ENCODE assay signal across 8 mouse cellular contexts in the genomic region with DNA sequence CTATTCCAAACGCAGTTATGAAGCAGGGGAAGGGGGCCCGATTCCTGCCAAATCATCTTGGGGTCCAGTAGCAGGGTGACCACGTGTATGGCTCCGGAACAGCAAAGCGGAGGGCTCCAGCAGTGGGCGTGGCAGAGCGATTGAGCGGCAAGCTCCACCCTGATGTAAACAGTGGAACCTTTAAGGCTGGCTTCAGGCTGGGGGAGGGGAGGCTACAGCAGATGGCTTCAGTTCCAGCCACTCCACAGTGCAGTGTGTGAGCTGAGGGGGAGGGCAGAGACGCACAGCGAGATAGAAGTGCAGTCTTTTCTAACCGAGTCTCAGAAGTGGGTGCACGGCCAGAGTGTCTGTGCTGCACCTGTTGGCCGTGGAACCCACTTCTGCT. TPM values are rescaled to one million over a fixed set of nuclear protein-coding genes. Genes with fewer than 3 reads are reported as not detected.
DNase-seq lines count a peak whose midpoint lies in the region; ATAC-seq lines count a peak whose summit lies in the region.

No protein-coding gene starts in this region.

- 0 out of 2 replicates have a peak overlapping the region, but pooled peaks have one; percentile 14 for H3K4me3 ChIP-seq in stomach, embryonic 15.5 days (replicated peaks)

- no peak overlapping the region; the same call in 1 of the 2 replicates for H3K27ac ChIP-seq in stomach, embryonic 15.5 days

- peak overlapping the region; percentile 40 for H3K4me2 ChIP-seq in stomach, embryonic 15.5 days

- peaks cover 11% of the 10 kb centered on the region for H3K36me3 ChIP-seq in stomach, embryonic 15.5 days

- no peak overlapping the region for H3K9ac ChIP-seq in stomach, embryonic 15.5 days

- peak; percentile 93 for ATAC-seq in frontal cortex, adult (ENCODE audit: low TSS enrichment)
- ATAC-seq in megakaryocyte-erythroid progenitor cell, adult 5-6 weeks (replicated peaks; ENCODE audit: low FRiP score, low TSS enrichment, poor library complexity, severe bottlenecking), result peak; percentile 84
- peak; percentile 90; the same call in 1 of the 2 replicates for ATAC-seq in stomach, embryonic 15.5 days (ENCODE audit: insufficient read depth, low FRiP score, low read depth)

- H3K9me3 ChIP-seq in stomach, embryonic 15.5 days, result no peaks in the 10 kb centered on the region

- WGBS in stomach, embryonic 15.5 days, result 13% methylated on average over 13 of the region's 13 CpGs

- no peak for DNase-seq in frontal cortex, postnatal 25 days (ENCODE audit: low spot score in 2 of 2)
- peak; percentile 75 for DNase-seq in embryo, embryonic 11 days
- DNase-seq in heart, postnatal 14 days, result peak; percentile 22 to 25
- DNase-seq in left cerebral cortex, postnatal 36 days (ENCODE audit: low spot score in 2 of 2), result peak; percentile 38 to 46
- no peak for DNase-seq in urinary bladder, postnatal 4 days (ENCODE audit: low spot score in 2 of 2)

- peaks cover 7% of the 10 kb centered on the region for H3K4me1 ChIP-seq in stomach, embryonic 15.5 days

- intact Hi-C loops in heart, postnatal 14 days (cut with DNase I), result no loop called here
- intact Hi-C loops in left cerebral cortex, postnatal 36 days (cut with DNase I), result no loop called here

- H3K27me3 ChIP-seq in stomach, embryonic 15.5 days (replicated peaks), result no peaks in the 10 kb centered on the region

RNA-seq across cellular contexts. Expression of a gene that starts 23.3 kb away (rescaled TPM):
- total RNA-seq in heart, postnatal 14 days (2021), result 10 to 100 TPM; 43.1 to 44.1 TPM
- total RNA-seq in left cerebral cortex, postnatal 36 days (2021), result 10 to 100 TPM; 47.6 to 48.2 TPM
- total RNA-seq in megakaryocyte-erythroid progenitor cell, adult 5-6 weeks (2014; fragmentation: Nextera tagmentation), result 100 and 113 TPM in 2 replicates
- 151 and 170 TPM in 2 replicates for total RNA-seq in megakaryocyte-erythroid progenitor cell, adult 5-6 weeks (2017)
- polyA plus RNA-seq in stomach, embryonic 15.5 days (2015; fragmentation: Nextera tagmentation; extraction: Ambion mirVana), result 38.6 and 40.0 TPM in 2 replicates

RNA-seq across cellular contexts. Expression of a gene that starts 46.0 kb away (rescaled TPM):
- 10 to 100 TPM; 11.5 to 12.3 TPM for total RNA-seq in heart, postnatal 14 days (2021)
- total RNA-seq in left cerebral cortex, postnatal 36 days (2021), result 10 to 100 TPM; 61.1 to 68.9 TPM
- 6.8 and 8.0 TPM in 2 replicates for total RNA-seq in megakaryocyte-erythroid progenitor cell, adult 5-6 weeks (2014; fragmentation: Nextera tagmentation)
- 22.4 and 23.2 TPM in 2 replicates for total RNA-seq in megakaryocyte-erythroid progenitor cell, adult 5-6 weeks (2017)
- 2.9 and 3.1 TPM in 2 replicates for polyA plus RNA-seq in stomach, embryonic 15.5 days (2015; fragmentation: Nextera tagmentation; extraction: Ambion mirVana)

Comparison
In these comparisons a context has a peak if more than half of its experiments do, and no peak if none do; other contexts are left out.
1. DNase-seq: peak in embryo, embryonic 11 days (single experiment), heart, postnatal 14 days (2 of 2) and left cerebral cortex, postnatal 36 days (2 of 2); none in frontal cortex, postnatal 25 days (0 of 2) and urinary bladder, postnatal 4 days (0 of 2).
2. Peak in every context shown above with its lines, with median percentiles within 50 percentile points of each other: ATAC-seq.